10 mouse cellular contexts compared by ENCODE assay signal in genomic region chr13:9013483-9013882, GRCm38 (mm10).
"Had no signal": no experiment of that assay in that cellular context is flagged by ENCODE, and none has a peak within 500 bp of the region (broad histone marks: within the 10 kb centered on the region; RNA-seq: fewer than 3 reads in every experiment).

No protein-coding gene starts in this region.

- H3K4me2 ChIP-seq: limb, embryonic 13.5 days; stomach, embryonic 15.5 days had no signal

- H3K36me3 ChIP-seq: limb, embryonic 13.5 days; midbrain, embryonic 10.5 days; stomach, embryonic 15.5 days had no signal

- H3K4me1 ChIP-seq: limb, embryonic 13.5 days; stomach, embryonic 15.5 days had no signal

- H3K9me3 ChIP-seq: limb, embryonic 13.5 days; midbrain, embryonic 10.5 days; stomach, embryonic 15.5 days had no signal

- DNase-seq: kidney, adult 11 months; kidney, postnatal 10 days; left cerebral cortex, postnatal 4 days; lung, postnatal 36 days; midbrain, embryonic 14.5 days; right cerebral cortex, postnatal 14 days; thymus, postnatal 14 days had no signal

- H3K4me3 ChIP-seq: limb, embryonic 13.5 days; midbrain, embryonic 10.5 days; stomach, embryonic 15.5 days had no signal

- H3K27me3 ChIP-seq: limb, embryonic 13.5 days; stomach, embryonic 15.5 days had no signal

- H3K27ac ChIP-seq: limb, embryonic 13.5 days; midbrain, embryonic 10.5 days had no signal

- H3K9ac ChIP-seq: limb, embryonic 13.5 days; stomach, embryonic 15.5 days had no signal
